ENCODE assay signal across 8 mouse cellular contexts in the genomic region with DNA sequence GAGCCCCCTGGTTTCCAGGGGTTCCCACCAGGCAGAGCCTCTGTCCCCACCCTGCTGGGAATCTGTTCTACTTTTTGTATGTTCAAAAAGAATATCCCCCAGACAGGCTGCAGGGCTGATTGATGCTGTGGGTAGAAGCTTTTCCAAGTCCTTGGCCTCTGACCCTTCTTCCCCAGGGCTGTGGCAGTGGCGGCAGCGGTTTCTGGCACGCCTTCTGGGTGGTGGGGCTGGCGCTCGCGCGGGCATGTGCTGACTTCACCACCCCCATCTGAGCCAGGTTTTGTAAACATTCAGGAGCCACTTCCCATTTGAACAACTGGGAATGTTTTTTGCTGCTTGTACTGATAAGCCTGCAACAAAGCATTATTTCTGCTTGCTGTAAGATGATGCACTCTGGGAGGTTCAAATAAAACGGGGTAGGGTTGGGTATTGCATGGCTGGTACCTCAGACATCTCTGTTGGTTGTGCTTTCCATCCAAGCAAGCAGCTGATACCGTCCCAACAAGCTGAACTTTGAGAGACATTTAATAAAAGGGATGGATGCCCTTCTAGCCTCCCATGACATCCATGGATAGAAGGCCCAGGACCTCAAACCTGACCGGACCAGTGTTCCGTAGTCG. TPM values are rescaled to one million over a fixed set of nuclear protein-coding genes. Genes with fewer than 3 reads are reported as not detected.
A peak's percentile ranks its signal among the peaks of the same experiment; 100 is the strongest.
DNase-seq lines count a peak whose midpoint lies in the region; ATAC-seq lines count a peak whose summit lies in the region.

No protein-coding gene starts in this region.

- H3K36me3 ChIP-seq in forebrain, embryonic 13.5 days (ENCODE audit: poor library complexity, severe bottlenecking), result peaks cover 12% of the 10 kb centered on the region; the same call in 1 of the 2 replicates
- H3K36me3 ChIP-seq in limb, embryonic 13.5 days, result peaks cover 15% of the 10 kb centered on the region
- peaks cover 2% of the 10 kb centered on the region; the same call in 1 of the 2 replicates for H3K36me3 ChIP-seq in midbrain, embryonic 16.5 days (ENCODE audit: control insufficient read depth, insufficient read depth, low read length)

- H3K27ac ChIP-seq in forebrain, embryonic 13.5 days, result peak overlapping the region; percentile 65
- peak overlapping the region; percentile 22; the same call in 1 of the 2 replicates for H3K27ac ChIP-seq in limb, embryonic 13.5 days
- H3K27ac ChIP-seq in midbrain, embryonic 16.5 days (ENCODE audit: low read length), result peak overlapping the region; percentile 58

- 0 out of 2 replicates have a peak overlapping the region, but pooled peaks have one; percentile 7 for H3K4me3 ChIP-seq in forebrain, embryonic 13.5 days
- no peak overlapping the region for H3K4me3 ChIP-seq in limb, embryonic 13.5 days
- peak overlapping the region; percentile 18; the same call in 1 of the 2 replicates for H3K4me3 ChIP-seq in midbrain, embryonic 16.5 days (ENCODE audit: low read depth, low read length)

- peak; percentile 20 for ATAC-seq in forebrain, embryonic 13.5 days
- no peak for ATAC-seq in limb, embryonic 13.5 days (ENCODE audit: low FRiP score, low read depth)
- ATAC-seq in midbrain, embryonic 16.5 days, result peak; percentile 55

- peaks cover 17% of the 10 kb centered on the region for H3K4me1 ChIP-seq in forebrain, embryonic 13.5 days
- H3K4me1 ChIP-seq in limb, embryonic 13.5 days, result peaks cover 30% of the 10 kb centered on the region
- peaks cover 18% of the 10 kb centered on the region for H3K4me1 ChIP-seq in midbrain, embryonic 16.5 days (ENCODE audit: control insufficient read depth, insufficient read depth, low read length)

- H3K4me2 ChIP-seq in forebrain, embryonic 13.5 days, result peak overlapping the region; percentile 48
- peak overlapping the region; percentile 38 for H3K4me2 ChIP-seq in limb, embryonic 13.5 days (replicated peaks)
- H3K4me2 ChIP-seq in midbrain, embryonic 16.5 days (ENCODE audit: low read length), result peak overlapping the region; percentile 49

- peak; percentile 49 for DNase-seq in testis, postnatal 10 days (ENCODE audit: low spot score)
- DNase-seq in testis, postnatal 14 days (ENCODE audit: low spot score), result no peak
- no peak for DNase-seq in layer of hippocampus, postnatal 36 days
- DNase-seq in urinary bladder, postnatal 10 days (ENCODE audit: low spot score), result no peak
- no peak for DNase-seq in spleen, postnatal 10 days (ENCODE audit: low spot score in 2 of 2)

- no peaks in the 10 kb centered on the region for H3K9me3 ChIP-seq in forebrain, embryonic 13.5 days (replicated peaks)
- no peaks in the 10 kb centered on the region for H3K9me3 ChIP-seq in limb, embryonic 13.5 days
- H3K9me3 ChIP-seq in midbrain, embryonic 16.5 days (replicated peaks; ENCODE audit: control insufficient read depth, low read length, poor library complexity, severe bottlenecking), result no peaks in the 10 kb centered on the region

- 6% methylated on average over 12 of the region's 12 CpGs for WGBS in forebrain, embryonic 13.5 days
- WGBS in limb, embryonic 13.5 days, result 14% methylated on average over 12 of the region's 12 CpGs
- 6% methylated on average over 12 of the region's 12 CpGs for WGBS in midbrain, embryonic 16.5 days

- 0 out of 2 replicates have a peak, but pooled peaks cover 4% of the 10 kb centered on the region for H3K27me3 ChIP-seq in forebrain, embryonic 13.5 days
- H3K27me3 ChIP-seq in limb, embryonic 13.5 days, result peaks cover 4% of the 10 kb centered on the region; the same call in 1 of the 2 replicates
- no peaks in the 10 kb centered on the region for H3K27me3 ChIP-seq in midbrain, embryonic 16.5 days (ENCODE audit: control insufficient read depth, insufficient read depth, low read depth, low read length)

- H3K9ac ChIP-seq in forebrain, embryonic 13.5 days, result peak overlapping the region; percentile 50
- peak overlapping the region; percentile 58 for H3K9ac ChIP-seq in limb, embryonic 13.5 days
- H3K9ac ChIP-seq in midbrain, embryonic 16.5 days (ENCODE audit: low read depth, low read length), result peak overlapping the region; percentile 57

RNA-seq across cellular contexts. Expression of gene Comt, which starts 32.8 kb away (rescaled TPM):
- polyA plus RNA-seq in forebrain, embryonic 13.5 days (2015; fragmentation: Nextera tagmentation; extraction: Ambion mirVana), result 64.0 and 70.1 TPM in 2 replicates
- 87.4 and 89.4 TPM in 2 replicates for polyA plus RNA-seq in limb, embryonic 13.5 days (2015; fragmentation: Nextera tagmentation; extraction: Ambion mirVana)
- polyA plus RNA-seq in midbrain, embryonic 16.5 days (2015; fragmentation: Nextera tagmentation; extraction: Ambion mirVana), result 96.6 and 112 TPM in 2 replicates
- total RNA-seq in layer of hippocampus, postnatal 36 days (2021), result 10 to 100 TPM; 66.3 to 68.1 TPM

RNA-seq across cellular contexts. Expression of gene Txnrd2, which starts 33.3 kb away (rescaled TPM):
- polyA plus RNA-seq in forebrain, embryonic 13.5 days (2015; fragmentation: Nextera tagmentation; extraction: Ambion mirVana), result 23.4 and 25.1 TPM in 2 replicates
- polyA plus RNA-seq in limb, embryonic 13.5 days (2015; fragmentation: Nextera tagmentation; extraction: Ambion mirVana), result 19.8 and 21.3 TPM in 2 replicates
- 36.6 and 37.0 TPM in 2 replicates for polyA plus RNA-seq in midbrain, embryonic 16.5 days (2015; fragmentation: Nextera tagmentation; extraction: Ambion mirVana)
- total RNA-seq in layer of hippocampus, postnatal 36 days (2021), result 10 to 100 TPM; 19.6 to 21.7 TPM

RNA-seq across cellular contexts. Expression of gene Gnb1l, which starts 39.1 kb away (rescaled TPM):
- 14.5 and 14.8 TPM in 2 replicates for polyA plus RNA-seq in forebrain, embryonic 13.5 days (2015; fragmentation: Nextera tagmentation; extraction: Ambion mirVana)
- polyA plus RNA-seq in limb, embryonic 13.5 days (2015; fragmentation: Nextera tagmentation; extraction: Ambion mirVana), result 20.4 and 21.4 TPM in 2 replicates
- polyA plus RNA-seq in midbrain, embryonic 16.5 days (2015; fragmentation: Nextera tagmentation; extraction: Ambion mirVana), result 16.5 and 17.6 TPM in 2 replicates
- total RNA-seq in layer of hippocampus, postnatal 36 days (2021), result 1 to 10 TPM; 6.6 to 6.9 TPM

RNA-seq across cellular contexts. Expression of gene Rtl10, which starts 39.3 kb away (rescaled TPM):
- polyA plus RNA-seq in forebrain, embryonic 13.5 days (2015; fragmentation: Nextera tagmentation; extraction: Ambion mirVana), result 3.6 TPM in 2 replicates
- polyA plus RNA-seq in limb, embryonic 13.5 days (2015; fragmentation: Nextera tagmentation; extraction: Ambion mirVana), result 5.5 and 5.9 TPM in 2 replicates
- 3.3 and 3.5 TPM in 2 replicates for polyA plus RNA-seq in midbrain, embryonic 16.5 days (2015; fragmentation: Nextera tagmentation; extraction: Ambion mirVana)
- total RNA-seq in layer of hippocampus, postnatal 36 days (2021), result 10 to 100 TPM; 10.0 to 11.5 TPM
